Mouse (Mus musculus): ENCODE measurements around the gene Dennd1a. TPM values are rescaled to one million over a fixed set of nuclear protein-coding genes. Genes with fewer than 3 reads are reported as not detected.

Gene Dennd1a
- total RNA-seq, 1 experiment from 2014 or later, result 35.3 TPM

DNA sequence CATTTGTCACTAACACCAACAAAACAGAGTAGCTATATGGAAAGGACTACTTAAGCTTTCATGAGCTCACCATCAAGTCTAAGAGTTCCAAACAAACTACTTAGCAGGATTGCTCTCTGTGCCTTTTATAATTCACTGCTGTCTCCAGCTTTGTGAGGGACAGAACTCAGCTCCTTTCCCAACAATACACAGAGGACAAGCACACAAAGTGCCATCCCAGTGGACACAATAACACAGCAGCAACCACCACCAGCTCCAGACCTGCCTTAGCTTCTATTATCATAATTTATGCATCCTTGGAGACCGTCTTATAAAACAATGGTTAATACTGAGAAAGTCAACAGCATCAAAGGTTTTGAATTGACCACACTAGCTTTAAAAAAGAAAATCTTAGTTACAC lies 104.9 kb downstream of the Dennd1a start:
- no peak for ATAC-seq (ENCODE audit: extremely low read depth, insufficient number of reproducible peaks, low FRiP score, poor library complexity, severe bottlenecking)

DNA sequence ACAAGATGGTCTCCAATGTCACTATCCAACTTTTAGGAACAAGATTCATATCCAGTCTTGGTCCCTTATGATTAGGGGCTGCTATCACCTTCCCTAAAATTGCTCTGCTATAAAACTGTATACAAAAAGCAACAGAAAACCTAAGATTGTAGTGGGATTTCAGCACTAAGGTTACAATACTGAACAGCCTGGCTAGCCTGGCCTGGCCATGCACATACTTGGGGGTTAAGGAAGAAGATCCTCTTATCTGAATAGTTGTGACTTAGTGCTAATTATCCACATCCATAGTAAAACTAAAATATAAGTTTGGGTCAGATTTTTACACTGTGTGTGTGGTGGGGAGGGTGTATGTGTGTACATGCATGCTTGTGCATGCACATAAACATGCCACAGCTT lies 109.6 kb downstream of the Dennd1a start:
- ATAC-seq (ENCODE audit: extremely low read depth, insufficient number of reproducible peaks, low FRiP score, poor library complexity, severe bottlenecking), result no peak

GRCm38 (mm10) chr2:38176870-38177582 lies 110.2 kb downstream of the Dennd1a start:
- no peak for ATAC-seq (ENCODE audit: extremely low read depth, insufficient number of reproducible peaks, low FRiP score, poor library complexity, severe bottlenecking)

DNA sequence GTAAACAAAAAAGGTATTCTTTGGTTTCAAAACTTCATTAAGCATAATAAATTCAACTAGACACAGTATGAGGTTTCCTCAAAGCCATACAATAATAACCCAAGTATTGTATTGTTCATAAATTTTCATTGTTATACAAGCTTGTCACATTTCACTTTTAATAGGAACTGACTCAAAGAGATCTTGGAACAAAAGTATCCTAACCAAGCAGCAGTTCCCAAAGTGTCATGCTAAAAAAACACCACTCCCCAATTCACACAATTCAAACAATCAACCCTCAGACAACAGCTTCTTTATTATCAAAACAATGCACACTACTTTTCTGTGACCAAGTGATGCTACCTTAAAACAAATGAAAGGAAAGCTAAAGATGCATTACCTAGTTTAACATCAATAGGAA lies 111.9 kb downstream of the Dennd1a start:
- ATAC-seq (ENCODE audit: extremely low read depth, insufficient number of reproducible peaks, low FRiP score, poor library complexity, severe bottlenecking), result no peak

- no peak for ATAC-seq (ENCODE audit: extremely low read depth, insufficient number of reproducible peaks, low FRiP score, poor library complexity, severe bottlenecking)
These were observed 118.6 kb downstream of the Dennd1a start for GRCm38 (mm10) chr2:38168606-38169005.

DNA sequence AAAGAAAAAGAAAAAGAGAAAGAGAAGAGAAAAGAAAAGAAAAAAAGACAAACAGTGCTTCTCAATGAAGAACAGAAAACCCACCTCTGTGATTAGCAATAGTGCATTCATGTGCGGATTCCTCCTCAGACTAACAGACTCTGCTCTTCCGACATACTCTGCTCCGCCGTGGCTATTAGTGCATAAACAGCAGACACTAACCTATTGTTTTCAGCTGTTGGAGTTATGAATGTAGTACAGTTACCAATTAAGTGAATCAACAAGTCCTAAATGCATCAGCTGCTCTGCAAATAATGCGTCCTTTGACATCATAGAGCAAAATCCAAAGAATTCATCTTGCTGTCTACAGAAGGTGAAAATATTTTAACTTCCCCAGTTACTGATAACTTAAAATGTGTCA lies 121.2 kb downstream of the Dennd1a start:
- ATAC-seq (ENCODE audit: extremely low read depth, insufficient number of reproducible peaks, low FRiP score, poor library complexity, severe bottlenecking), result no peak

DNA sequence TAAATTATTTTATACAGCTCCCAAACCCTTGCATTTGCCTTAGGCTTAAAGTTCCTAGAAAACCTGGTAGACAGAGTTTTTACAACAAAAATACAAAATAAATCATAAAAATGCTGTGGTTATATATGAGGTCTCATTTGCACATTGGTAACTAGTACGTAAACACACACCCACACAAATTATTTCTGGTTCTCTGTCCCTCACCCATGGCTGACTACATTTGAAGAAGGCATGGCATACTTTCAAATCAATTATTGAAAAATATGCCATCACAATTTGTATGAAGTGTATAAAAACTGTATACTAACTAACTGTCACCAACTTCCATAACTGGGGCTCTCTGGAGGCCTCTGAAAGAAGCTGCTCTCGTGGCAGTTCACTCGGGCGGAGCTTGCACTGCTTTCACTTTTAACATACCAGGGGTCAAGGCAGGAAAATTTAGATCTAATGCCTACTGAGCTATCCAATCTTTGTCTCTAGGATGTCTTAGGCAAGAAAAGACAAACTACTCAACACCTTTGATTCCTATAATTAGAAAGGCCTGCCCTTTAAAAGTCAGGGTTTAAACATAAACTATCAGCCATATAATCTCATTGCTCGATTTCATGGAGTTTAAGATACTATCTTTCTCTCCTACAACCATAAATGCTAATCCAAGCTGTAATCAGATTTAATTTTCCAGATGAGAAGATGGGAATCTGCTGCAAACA lies 122.7 kb downstream of the Dennd1a start:
- peak; percentile 51; the same call in 1 of the 2 replicates for ATAC-seq (ENCODE audit: extremely low read depth, insufficient number of reproducible peaks, low FRiP score, poor library complexity, severe bottlenecking)

DNA sequence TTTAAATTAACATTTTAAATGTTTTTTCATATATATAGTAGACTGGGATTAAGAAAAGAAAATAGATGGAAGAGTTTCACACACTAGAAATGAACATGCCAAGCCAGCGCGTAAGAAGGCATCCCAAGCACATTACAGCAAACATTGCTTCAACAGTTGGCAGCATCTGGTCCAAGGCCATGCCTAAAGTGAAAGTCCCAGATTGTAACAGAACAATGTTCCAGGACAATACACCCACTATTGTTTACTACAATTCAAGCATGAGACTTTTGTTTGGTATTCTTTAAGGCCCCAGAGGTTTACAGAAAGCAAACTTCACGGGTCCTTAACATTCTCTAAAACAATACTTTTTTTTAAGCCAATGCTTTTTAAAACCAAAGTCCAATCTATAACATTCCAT lies 124.7 kb downstream of the Dennd1a start:
- no peak for ATAC-seq (ENCODE audit: extremely low read depth, insufficient number of reproducible peaks, low FRiP score, poor library complexity, severe bottlenecking)

DNA sequence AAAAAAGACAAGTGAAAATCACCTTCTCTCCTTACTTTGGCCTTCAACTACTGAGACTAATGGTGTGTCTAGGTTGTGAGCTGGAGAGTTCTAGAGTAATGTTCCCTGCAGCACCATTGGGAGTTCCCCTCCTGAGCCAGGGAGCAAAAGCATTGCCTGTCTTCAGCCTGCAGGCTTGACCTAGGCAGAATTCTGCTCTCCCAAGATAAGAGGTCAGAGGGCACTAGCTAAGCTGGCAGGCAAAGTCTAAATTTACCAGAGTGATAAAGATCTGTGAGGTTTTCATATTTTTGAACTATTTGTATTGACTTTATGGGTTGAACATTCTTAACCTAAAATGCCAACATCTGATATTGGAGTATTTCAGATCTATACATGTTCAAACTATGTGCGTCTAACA lies 125.7 kb downstream of the Dennd1a start:
- no peak for ATAC-seq (ENCODE audit: extremely low read depth, insufficient number of reproducible peaks, low FRiP score, poor library complexity, severe bottlenecking)

DNA sequence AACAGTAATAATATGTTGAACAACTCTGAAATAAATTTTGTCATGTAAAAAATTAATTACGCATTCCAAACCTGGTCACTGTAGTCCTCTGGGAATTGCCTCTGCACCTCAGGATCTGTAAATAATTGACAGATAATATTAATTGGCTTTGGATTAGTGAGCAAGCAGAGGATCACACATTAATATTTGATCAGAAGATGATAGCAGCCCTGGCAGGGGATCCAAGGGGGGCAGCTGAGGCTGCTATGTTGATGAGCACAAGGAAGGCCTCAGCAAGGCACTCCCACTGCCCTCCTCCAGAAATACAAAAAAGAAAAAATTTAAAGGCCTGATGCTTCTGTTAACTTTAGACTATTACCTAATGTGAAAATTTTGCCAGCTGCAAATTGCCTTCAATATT lies 127.5 kb downstream of the Dennd1a start:
- ATAC-seq (ENCODE audit: extremely low read depth, insufficient number of reproducible peaks, low FRiP score, poor library complexity, severe bottlenecking), result no peak

- ATAC-seq (ENCODE audit: extremely low read depth, insufficient number of reproducible peaks, low FRiP score, poor library complexity, severe bottlenecking), result no peak
These were observed 130.2 kb downstream of the Dennd1a start for GRCm38 (mm10) chr2:38157002-38157401.

DNA sequence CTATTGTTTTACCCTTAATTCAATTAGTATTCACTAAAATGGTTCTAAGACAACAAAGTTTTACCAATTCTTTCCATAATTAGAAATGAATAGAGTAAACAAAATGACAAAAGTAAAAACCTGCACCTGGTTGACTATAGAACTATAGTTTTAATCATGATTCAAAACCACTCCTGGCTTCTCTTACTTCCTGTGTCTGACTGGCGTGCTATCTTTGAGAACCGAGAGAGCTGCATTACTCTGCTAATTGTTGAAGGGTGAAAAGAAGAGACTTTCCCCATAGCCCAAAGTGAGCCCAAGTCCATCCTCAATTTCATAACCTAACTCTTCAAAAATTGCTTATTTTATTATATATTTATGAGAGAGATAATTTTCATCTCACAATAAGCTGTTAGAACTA lies 131.2 kb downstream of the Dennd1a start:
- no peak for ATAC-seq (ENCODE audit: extremely low read depth, insufficient number of reproducible peaks, low FRiP score, poor library complexity, severe bottlenecking)

- ATAC-seq (ENCODE audit: extremely low read depth, insufficient number of reproducible peaks, low FRiP score, poor library complexity, severe bottlenecking), result no peak
These were observed 142.4 kb downstream of the Dennd1a start for GRCm38 (mm10) chr2:38144831-38145230.

DNA sequence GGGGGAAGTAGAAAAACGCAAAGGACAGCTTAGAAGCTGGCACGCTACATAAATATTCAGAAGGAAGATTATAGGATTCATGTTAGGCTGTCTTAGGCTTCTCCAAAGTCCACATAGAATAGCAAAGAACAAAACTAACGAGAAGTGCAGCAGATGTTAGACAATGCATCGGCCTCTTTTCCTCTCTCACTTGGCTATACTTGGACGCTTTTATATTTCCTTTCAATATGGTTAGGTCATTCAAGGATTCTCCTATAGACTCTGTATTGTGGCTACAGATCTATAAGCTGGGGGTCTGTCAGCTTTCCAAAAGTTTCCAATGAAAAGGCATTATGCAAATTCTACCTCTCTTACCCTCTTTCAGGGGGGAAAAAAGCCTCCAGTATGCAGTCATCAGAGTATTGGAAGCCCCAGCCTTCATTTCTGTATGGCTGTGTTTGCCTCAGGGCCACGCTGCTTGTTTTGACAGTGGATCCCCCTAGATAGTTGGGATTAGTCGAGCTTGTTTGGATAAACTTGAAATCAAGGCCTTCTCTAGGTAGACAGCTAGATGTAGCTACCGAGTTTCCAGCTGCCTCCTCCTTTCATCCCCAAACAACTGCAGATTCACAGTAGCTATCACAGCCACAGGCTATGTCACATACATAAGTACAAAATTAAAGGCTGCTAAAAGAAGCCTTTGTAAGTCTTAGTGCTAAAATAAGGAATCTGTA lies 143.0 kb downstream of the Dennd1a start:
- no peak for ATAC-seq (ENCODE audit: extremely low read depth, insufficient number of reproducible peaks, low FRiP score, poor library complexity, severe bottlenecking)

- no peak for ATAC-seq (ENCODE audit: extremely low read depth, insufficient number of reproducible peaks, low FRiP score, poor library complexity, severe bottlenecking)
These were observed 144.3 kb downstream of the Dennd1a start for GRCm38 (mm10) chr2:38142905-38143304.

DNA sequence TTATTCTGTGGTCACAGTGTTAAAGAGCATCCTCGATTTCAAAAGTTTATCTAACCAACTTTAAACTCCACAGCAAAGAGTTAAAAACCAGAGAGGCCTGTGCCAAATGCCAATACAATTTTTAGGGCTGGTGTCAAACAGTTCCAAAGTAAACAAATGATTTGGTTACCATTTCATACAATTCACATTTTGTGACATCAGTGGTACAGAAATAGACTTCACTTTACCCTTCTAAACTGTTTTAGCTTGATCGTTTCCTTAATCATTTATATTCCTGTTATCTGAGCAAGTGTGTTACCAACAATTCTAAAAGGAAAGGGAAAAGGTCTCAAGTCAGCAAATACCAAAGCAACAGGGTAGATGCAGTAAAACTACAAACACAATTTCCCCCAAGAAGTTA lies 145.0 kb downstream of the Dennd1a start:
- no peak for ATAC-seq (ENCODE audit: extremely low read depth, insufficient number of reproducible peaks, low FRiP score, poor library complexity, severe bottlenecking)

- no peak for ATAC-seq (ENCODE audit: extremely low read depth, insufficient number of reproducible peaks, low FRiP score, poor library complexity, severe bottlenecking)
These were observed 147.7 kb downstream of the Dennd1a start for GRCm38 (mm10) chr2:38139536-38139935.

DNA sequence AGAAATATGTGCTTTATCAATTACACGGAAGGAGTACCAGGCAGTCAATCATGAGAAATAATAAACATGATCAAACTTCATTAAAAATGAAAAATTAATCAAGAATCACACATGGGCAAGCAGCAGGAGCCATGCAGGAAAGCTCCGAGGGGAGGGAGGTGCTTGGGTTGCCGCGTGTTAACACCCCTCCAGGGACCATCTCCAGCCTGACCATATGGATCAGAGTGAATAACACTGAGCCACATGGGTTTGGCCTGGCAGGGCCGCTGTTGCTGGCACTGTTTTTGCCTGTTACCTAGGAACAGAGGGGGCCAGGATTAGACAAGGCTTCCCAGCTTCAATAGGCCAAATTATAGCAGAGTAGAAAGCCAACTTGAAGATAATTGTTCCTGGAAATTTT lies 150.1 kb downstream of the Dennd1a start:
- no peak for ATAC-seq (ENCODE audit: extremely low read depth, insufficient number of reproducible peaks, low FRiP score, poor library complexity, severe bottlenecking)

DNA sequence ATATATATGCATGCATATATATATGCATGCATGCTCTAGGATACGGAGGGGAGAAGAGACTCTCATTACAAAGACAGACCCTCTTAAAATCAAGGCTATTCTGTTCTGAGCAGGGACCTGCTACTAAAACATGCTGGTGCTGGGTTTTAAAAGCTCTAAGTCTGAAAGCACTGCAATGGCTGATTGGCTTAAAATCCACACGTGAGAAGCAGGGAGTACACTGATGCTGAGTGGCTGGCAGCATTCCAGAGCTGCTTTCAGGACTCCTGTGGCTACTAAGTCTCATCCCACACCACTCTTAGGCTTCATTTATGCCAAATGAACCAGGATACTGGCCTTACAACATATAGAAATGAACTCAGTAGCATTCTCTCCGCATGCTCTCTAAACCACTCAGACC lies 151.8 kb downstream of the Dennd1a start:
- no peak for ATAC-seq (ENCODE audit: extremely low read depth, insufficient number of reproducible peaks, low FRiP score, poor library complexity, severe bottlenecking)

All from neutrophil, adult 5-6 weeks (primary cell).